Mouse (Mus musculus): Measurements from ENCODE around the gene Smcr8.

GRCm38 (mm10) chr11:60800892-60801291 is 23.6 kb downstream of the Smcr8 start:
- TF ChIP-seq POLR2A (IDR thresholded peaks at IDR 0.05; ENCODE audit: borderline replicate concordance, low read depth, low read length) (no peak), CTCF (IDR thresholded peaks at IDR 0.05; ENCODE audit: low read depth, low read length) (no peak)
